Mouse (Mus musculus) gastrocnemius, postnatal 36 days (tissue): ENCODE data around the gene Il11ra1. TPM values are rescaled to one million over a fixed set of nuclear protein-coding genes. Genes with fewer than 3 reads are reported as not detected.

ENCODE experiments used
- DNase-seq, 2 experiments: peaks; one replicate each; pipeline ENCODE4 v3.0.0; 2022
- intact Hi-C: fragments of 180-260 bp; cut with DNase I; formaldehyde crosslinking; loops from one replicate; pipeline ENCODE4 v1.15.1; 2025
- total RNA-seq, 2 experiments: library from RNA; stranded (reverse); gene quantifications; 2 replicates each; pipeline ENCODE4 v1.2.3; 2021

The Il11ra1 gene
- total RNA-seq, 2 experiments from 2014 or later: 30.8 to 41.2 TPM

DNA sequence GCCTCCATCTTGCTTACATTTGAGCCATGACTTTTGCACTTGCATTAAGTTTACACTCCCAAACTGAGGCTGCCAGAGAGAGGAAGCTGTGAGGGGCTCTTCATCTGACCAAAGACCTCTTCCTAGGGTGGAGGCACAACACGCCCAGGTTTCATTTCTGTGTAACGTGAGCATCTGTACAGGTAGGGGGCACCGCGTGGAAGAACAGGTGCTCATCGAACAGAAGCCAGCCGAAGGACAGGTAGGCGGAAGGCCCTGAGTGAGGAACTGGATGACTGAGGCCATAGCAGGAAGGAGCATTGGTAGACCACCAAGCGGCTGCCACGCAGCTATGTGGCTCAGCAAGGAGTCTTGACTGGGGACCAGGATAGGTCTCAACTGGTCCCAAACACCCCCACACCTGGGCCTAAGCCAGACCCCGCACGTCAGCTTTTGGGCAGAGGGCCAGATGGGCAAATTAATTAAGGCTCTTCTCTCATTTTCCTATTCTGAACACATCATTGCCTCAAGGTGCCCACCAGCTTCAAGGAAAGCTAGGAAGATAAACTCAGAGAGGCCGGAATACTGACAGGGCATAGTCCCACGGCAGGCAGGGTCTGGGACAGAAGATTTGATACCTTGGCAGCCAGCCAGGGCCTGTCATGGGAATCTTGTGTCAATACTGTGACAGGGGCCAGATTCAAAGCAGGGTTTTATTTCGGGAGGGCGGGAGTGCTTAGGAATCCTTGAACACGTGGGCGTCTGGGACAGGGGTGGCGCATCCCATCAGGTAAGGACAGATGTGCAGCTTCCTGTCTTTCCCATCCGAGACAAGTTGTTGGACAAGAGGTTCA lies 6.3 kb downstream of the Il11ra1 start:
- no peak for DNase-seq
- intact Hi-C loops: loop anchor here (5.0 kb wide), 4 partner anchors 49 to 184 kb away; no protein-coding TSS in a partner anchor

GRCm38 (mm10) chr4:41707011-41707535 lies 7.3 kb downstream of the Il11ra1 start:
- DNase-seq: peak; percentile 44 to 54
- intact Hi-C loops: loop anchor here (5.0 kb wide), 4 partner anchors 50 to 185 kb away; no protein-coding TSS in a partner anchor

GRCm38 (mm10) chr4:41708192-41708745 lies 8.5 kb downstream of the Il11ra1 start:
- DNase-seq: no peak
- intact Hi-C loops: loop anchor here (5.0 kb wide), 4 partner anchors 51 to 186 kb away; no protein-coding TSS in a partner anchor

GRCm38 (mm10) chr4:41710229-41710628 lies 10.4 kb downstream of the Il11ra1 start:
- intact Hi-C loops: loop anchor here (5.0 kb wide), 1 partner anchor 243 kb away; the partner anchor contains the start of gene Nudt2
- no peak for DNase-seq

- intact Hi-C loops: loop anchor here (5.0 kb wide), 1 partner anchor 245 kb away; the partner anchor contains the start of gene Nudt2
Observed at GRCm38 (mm10) chr4:41711705-41712375, 12.1 kb downstream of the Il11ra1 start.

GRCm38 (mm10) chr4:41712421-41713196 lies 12.8 kb downstream of the Il11ra1 start:
- peak; percentile 40 for DNase-seq
- intact Hi-C loops: loop anchor here (5.0 kb wide), 1 partner anchor 245 kb away; the partner anchor contains the start of gene Nudt2

More at GRCm38 (mm10) chr4:41711705-41712375, 12.1 kb downstream of the Il11ra1 start:
- DNase-seq: no peak

- DNase-seq: peak; percentile 75 to 85
- intact Hi-C loops: loop anchor here (5.0 kb wide), 1 partner anchor 246 kb away; the partner anchor contains the start of gene Nudt2
Observed at GRCm38 (mm10) chr4:41713197-41714067, 13.6 kb downstream of the Il11ra1 start, which contains the start of gene Rpp25l. Gene Rpp25l (minus strand): TSS chr4:41713534.

- peak in 1 of 2 experiments; percentile 41 for DNase-seq
- intact Hi-C loops: loop anchor here (5.0 kb wide), 1 partner anchor 247 kb away; the partner anchor contains the start of gene Nudt2
Observed at GRCm38 (mm10) chr4:41714276-41714675, 14.5 kb downstream of the Il11ra1 start.

DNA sequence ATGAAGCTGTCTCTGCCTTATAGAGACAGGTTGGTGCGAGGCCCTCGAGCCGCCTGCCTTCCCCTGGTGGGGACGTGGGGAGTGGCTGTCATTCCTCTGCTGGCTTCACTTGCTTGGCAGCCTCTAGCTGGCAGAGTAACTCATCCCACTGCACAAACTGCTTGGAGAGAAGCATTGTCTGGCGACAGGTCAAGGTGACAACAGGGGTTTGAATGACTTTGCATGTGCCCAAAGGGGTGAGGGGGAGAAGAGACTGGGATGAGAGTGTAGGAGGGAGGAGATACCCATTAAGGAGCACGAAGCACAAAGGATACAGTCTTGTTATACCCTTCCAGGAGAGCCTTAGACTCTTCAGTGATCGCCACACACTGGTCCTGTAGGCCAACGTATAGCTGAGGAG lies 15.3 kb downstream of the Il11ra1 start:
- intact Hi-C loops: no loop called here
- DNase-seq: no peak

DNA sequence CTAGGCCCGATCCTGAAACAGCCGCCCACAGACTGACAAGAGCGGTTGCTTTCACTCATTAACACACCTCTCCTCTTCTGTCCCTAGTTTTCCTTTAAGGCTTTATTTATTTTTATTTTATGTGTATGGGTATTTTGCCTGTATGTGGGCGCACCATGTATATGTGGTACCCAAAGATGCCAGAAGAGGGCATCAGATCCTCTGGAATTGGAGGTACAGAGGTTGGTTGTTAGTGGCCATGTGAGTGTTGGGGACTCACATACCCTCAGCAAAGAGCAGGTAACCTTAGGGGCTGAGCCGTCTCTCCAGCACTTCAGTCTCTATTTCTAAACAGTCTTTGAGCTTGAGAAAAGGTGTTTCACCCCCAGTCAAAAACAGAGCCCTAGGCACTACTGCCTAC lies 15.8 kb downstream of the Il11ra1 start:
- intact Hi-C loops: no loop called here
- DNase-seq: no peak

- intact Hi-C loops: loop anchor here (1.0 kb wide), 1 partner anchor 20 kb away; no protein-coding TSS in a partner anchor
Observed at GRCm38 (mm10) chr4:41716834-41717233, 17.0 kb downstream of the Il11ra1 start.

GRCm38 (mm10) chr4:41722918-41723351 lies 23.1 kb downstream of the Il11ra1 start, which contains the start of gene Dctn3:
Gene Dctn3 (minus strand): TSS chr4:41723170.
- intact Hi-C loops: no loop called here
- DNase-seq: peak; percentile 72 to 77

More at GRCm38 (mm10) chr4:41716834-41717233, 17.0 kb downstream of the Il11ra1 start:
- no peak for DNase-seq

DNA sequence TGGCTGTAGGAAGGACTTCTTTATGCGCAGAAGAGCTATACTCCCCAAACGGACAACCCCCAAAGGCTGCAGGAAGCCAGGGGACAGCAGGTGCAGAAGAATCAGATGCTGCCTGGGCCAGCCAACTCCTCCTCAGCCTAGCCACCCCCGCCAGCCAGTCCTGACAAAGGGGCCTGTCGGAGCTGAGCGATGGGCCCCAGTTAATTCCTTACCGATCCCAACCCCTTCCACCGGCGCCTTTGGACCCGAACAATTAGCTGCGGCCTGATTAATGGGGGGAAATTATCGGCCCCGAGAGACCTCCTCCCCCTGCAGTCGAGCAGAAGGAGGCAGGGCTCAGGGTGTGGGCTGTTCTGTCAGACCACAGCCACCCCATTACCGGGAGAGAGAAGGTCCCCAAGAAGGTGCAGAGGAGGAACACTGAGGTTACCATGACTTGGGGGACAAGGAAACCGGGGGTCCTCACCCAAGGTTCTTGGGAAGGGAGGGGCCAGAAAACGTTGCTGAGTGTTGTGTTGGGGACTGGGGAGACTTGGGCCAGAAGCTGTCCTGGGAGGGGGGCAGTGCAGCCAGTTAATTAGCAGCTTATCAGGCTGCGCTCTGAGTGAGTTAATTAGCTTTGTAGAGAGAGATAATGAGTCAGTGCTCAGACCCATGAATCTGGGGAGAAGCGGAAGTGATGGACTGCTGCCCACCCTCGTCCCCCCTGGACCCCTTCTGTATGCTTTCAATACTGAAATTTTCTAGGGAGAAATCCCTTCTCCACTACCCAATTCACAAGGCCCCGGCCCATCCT lies 27.2 kb downstream of the Il11ra1 start:
- intact Hi-C loops: no loop called here
- DNase-seq: no peak

- no peak for DNase-seq
- intact Hi-C loops: no loop called here
Observed at GRCm38 (mm10) chr4:41731052-41731765, 31.4 kb downstream of the Il11ra1 start, which contains the start of gene Arid3c. Gene Arid3c (minus strand): TSS chr4:41731142.

DNA sequence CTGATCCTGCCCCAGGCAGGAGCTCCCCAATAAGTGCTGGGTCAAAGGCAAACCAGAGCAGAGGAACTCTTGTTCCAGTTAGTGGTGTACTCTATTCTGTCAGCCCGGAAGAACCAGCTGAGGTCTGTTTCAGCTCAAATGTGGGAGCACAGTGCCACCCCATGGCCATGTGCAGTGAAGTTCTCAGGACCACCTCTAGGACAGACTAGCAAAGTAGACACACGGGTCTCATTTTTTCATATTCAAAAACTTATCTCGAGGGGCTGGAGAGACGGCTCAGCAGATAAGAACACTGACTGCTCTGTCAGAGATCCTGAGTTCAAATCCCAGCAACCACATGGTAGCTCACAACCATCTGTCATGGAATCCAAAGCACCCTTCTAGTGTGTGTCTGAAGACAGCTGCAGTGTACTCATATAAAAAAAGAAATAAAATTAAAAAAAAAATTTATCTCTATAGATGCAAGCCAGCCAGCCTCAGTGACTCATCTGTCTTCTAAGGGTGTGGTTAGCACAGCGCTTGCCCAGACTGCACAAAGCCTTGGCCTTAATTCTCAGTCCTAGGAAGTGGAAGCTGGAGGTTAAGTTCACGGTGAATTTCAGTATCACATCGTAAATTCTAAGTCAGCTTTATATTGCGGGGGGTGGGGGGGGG lies 37.9 kb downstream of the Il11ra1 start:
- intact Hi-C loops: loop anchor here (1.0 kb wide), 1 partner anchor 20 kb away; no protein-coding TSS in a partner anchor
- DNase-seq: peak; percentile 67 to 68

GRCm38 (mm10) chr4:41738256-41738603 lies 38.4 kb downstream of the Il11ra1 start:
- DNase-seq: no peak
- intact Hi-C loops: no loop called here
